Mouse (Mus musculus): Measurements from ENCODE around the gene Usp7.

- TF ChIP-seq CTCF (IDR thresholded peaks at IDR 0.05; ENCODE audit: low read depth, low read length) (no peak), POLR2AphosphoS5 (IDR thresholded peaks at IDR 0.05; ENCODE audit: insufficient replicate concordance, low read depth, low read length) (no peak), GATA1 (IDR thresholded peaks at IDR 0.05; ENCODE audit: borderline replicate concordance, low read length) (no peak), TAL1 (conservative IDR thresholded peaks at IDR 0.05; ENCODE audit: low read depth, low read length) (no peak)
Measured at GRCm38 (mm10) chr16:8672811-8673210, 119.3 kb downstream of the Usp7 start.

All from G1E (cell line).